Mouse (Mus musculus) forebrain, embryonic 15.5 days (tissue): Measurements from ENCODE around the gene Xcl1. TPM values are rescaled to one million over a fixed set of nuclear protein-coding genes. Genes with fewer than 3 reads are reported as not detected.

Experiments
- polyA plus RNA-seq: library from polyadenylated mRNA; unstranded; fragments of >200 nt; fragmentation: Nextera tagmentation; extraction: Ambion mirVana; gene quantifications from 2 replicates; pipeline ENCODE4 v1.2.1, GENCODE M21; 2015

Xcl1 gene
- polyA plus RNA-seq, 1 experiment from 2014 or later = not detected

Other genes starting within 250 kb of the Xcl1 start
- not detected in 2 replicates for gene Dpt, start 138.9 kb downstream of the Xcl1 start, polyA plus RNA-seq
- 0.10 TPM in 1 of 2 replicates, not detected in the other for gene Tbx19, start 225.2 kb upstream of the Xcl1 start, polyA plus RNA-seq